9 mouse cellular contexts compared by ENCODE assay signal in genomic region chr3:34648833-34649719, GRCm38 (mm10). TPM values are rescaled to one million over a fixed set of nuclear protein-coding genes. Genes with fewer than 3 reads are reported as not detected.
DNase-seq lines count a peak whose midpoint lies in the region; ATAC-seq lines count a peak whose summit lies in the region.
"Had no signal": no experiment of that assay in that cellular context is flagged by ENCODE, and none has a peak within 500 bp of the region (broad histone marks: within the 10 kb centered on the region; RNA-seq: fewer than 3 reads in every experiment).

No protein-coding gene starts in this region.

- H3K4me1 ChIP-seq in liver, embryonic 16.5 days (ENCODE audit: control insufficient read depth, low read depth, low read length): peaks cover 3% of the 10 kb centered on the region; the same call in 1 of the 2 replicates
- H3K4me1 ChIP-seq in stomach, embryonic 16.5 days (ENCODE audit: control insufficient read depth, insufficient read depth, low read length): 0 out of 2 replicates have a peak, but pooled peaks cover 10% of the 10 kb centered on the region

- ATAC-seq in cerebellum, adult (ENCODE audit: insufficient number of reproducible peaks, low FRiP score, low TSS enrichment): 0 out of 2 replicates have a peak, but pooled peaks have one; percentile 22
- ATAC-seq in liver, embryonic 16.5 days (ENCODE audit: low read depth): no peak
- ATAC-seq in stomach, embryonic 16.5 days (ENCODE audit: insufficient read depth, low FRiP score): peak; percentile 81

- H3K27me3 ChIP-seq in liver, embryonic 16.5 days (ENCODE audit: control insufficient read depth, insufficient read depth, low read depth, low read length): peaks cover 87% of the 10 kb centered on the region
- H3K27me3 ChIP-seq in stomach, embryonic 16.5 days (ENCODE audit: control insufficient read depth, insufficient read depth, low read length): peaks cover 58% of the 10 kb centered on the region

- H3K4me2 ChIP-seq in liver, embryonic 16.5 days (ENCODE audit: low read depth, low read length): peak overlapping the region; percentile 38
- peak overlapping the region; percentile 55 for H3K4me2 ChIP-seq in stomach, embryonic 16.5 days (ENCODE audit: low read depth, low read length)

- no peak overlapping the region for H3K9ac ChIP-seq in liver, embryonic 16.5 days (ENCODE audit: low read depth, low read length)
- peak overlapping the region; percentile 68 for H3K9ac ChIP-seq in stomach, embryonic 16.5 days (ENCODE audit: low read length)

- no peaks in the 10 kb centered on the region for H3K9me3 ChIP-seq in liver, embryonic 16.5 days (replicated peaks; ENCODE audit: control insufficient read depth, low read length)
- no peaks in the 10 kb centered on the region for H3K9me3 ChIP-seq in stomach, embryonic 16.5 days (replicated peaks; ENCODE audit: control insufficient read depth, low read length)

- WGBS in liver, embryonic 16.5 days (ENCODE audit: insufficient replicate concordance): 2% methylated on average over 50 of the region's 50 CpGs
- 1% methylated on average over 50 of the region's 50 CpGs for WGBS in stomach, embryonic 16.5 days

- DNase-seq in cerebellum, adult 9-11 months: no peak
- DNase-seq in urinary bladder, postnatal 14 days (ENCODE audit: low spot score): peak; percentile 32
- DNase-seq in urinary bladder, postnatal 25 days (ENCODE audit: low spot score): no peak
- no peak for DNase-seq in gastrocnemius, postnatal 10 days
- no peak for DNase-seq in right cerebral cortex, postnatal 36 days (ENCODE audit: low spot score in 2 of 2)

- H3K27ac ChIP-seq in liver, embryonic 16.5 days (ENCODE audit: low read length): no peak overlapping the region
- peak overlapping the region; percentile 95 for H3K27ac ChIP-seq in stomach, embryonic 16.5 days (ENCODE audit: low read length)

- H3K4me3 ChIP-seq in liver, embryonic 16.5 days (ENCODE audit: low read depth, low read length): peak overlapping the region; percentile 12; the same call in 1 of the 2 replicates
- H3K4me3 ChIP-seq in stomach, embryonic 16.5 days (replicated peaks; ENCODE audit: low read length): peak overlapping the region; percentile 54

- H3K36me3 ChIP-seq in liver, embryonic 16.5 days (ENCODE audit: control insufficient read depth, insufficient read depth): no peaks in the 10 kb centered on the region
- no peaks in the 10 kb centered on the region for H3K36me3 ChIP-seq in stomach, embryonic 16.5 days (ENCODE audit: control insufficient read depth, insufficient read depth, low read length)

RNA-seq across cellular contexts. Expression of gene Sox2, which starts 1.1 kb away (rescaled TPM):
- not detected in 2 replicates for polyA plus RNA-seq in liver, embryonic 16.5 days (2015; fragmentation: Nextera tagmentation; extraction: Ambion mirVana)
- polyA plus RNA-seq in stomach, embryonic 16.5 days (2015; fragmentation: Nextera tagmentation; extraction: Ambion mirVana): 7.7 and 8.6 TPM in 2 replicates
- under 1 TPM; 0.38 to 0.77 TPM for total RNA-seq in gastrocnemius, postnatal 10 days (2021)
- total RNA-seq: neutrophil, adult 5-6 weeks had no signal
